Mouse (Mus musculus) forebrain, embryonic 13.5 days (tissue): ENCODE measurements around the gene Gm20518. TPM values are rescaled to one million over a fixed set of nuclear protein-coding genes. Genes with fewer than 3 reads are reported as not detected.

Source experiments
- ATAC-seq: fragments of 200-750 bp; cut with Nextera tagmentation; 2 replicates; pipeline ENCODE4 v1.8.0; 2017
- H3K27ac ChIP-seq: fragments of 300-500 bp; sonication (generic); 2 replicates; pipeline ENCODE4 v1.5.1; 2015; ENCODE audit warnings: inconsistent platforms, mild to moderate bottlenecking, moderate library complexity
- H3K27me3 ChIP-seq: fragments of 300-500 bp; sonication (generic); 2 replicates; pipeline ENCODE4 v1.6.1; 2015; ENCODE audit warnings: mild to moderate bottlenecking, inconsistent platforms
- H3K36me3 ChIP-seq: fragments of 300-500 bp; sonication (generic); 2 replicates; pipeline ENCODE4 v1.6.1; 2015; ENCODE audit warnings: mild to moderate bottlenecking, inconsistent platforms; ENCODE audit not compliant: poor library complexity, severe bottlenecking
- H3K4me1 ChIP-seq: fragments of 300-500 bp; sonication (generic); 2 replicates; pipeline ENCODE4 v1.6.1; 2015; ENCODE audit warnings: inconsistent platforms
- H3K4me2 ChIP-seq: fragments of 300-500 bp; sonication (generic); 2 replicates; pipeline ENCODE4 v1.6.1; 2015; ENCODE audit warnings: inconsistent platforms, mild to moderate bottlenecking, moderate library complexity
- H3K4me3 ChIP-seq: fragments of 300-500 bp; sonication (generic); 2 replicates; pipeline ENCODE4 v1.5.1; 2015; ENCODE audit warnings: mild to moderate bottlenecking, inconsistent platforms
- H3K9ac ChIP-seq: fragments of 300-500 bp; sonication (generic); 2 replicates; pipeline ENCODE4 v1.6.1; 2015; ENCODE audit warnings: mild to moderate bottlenecking, inconsistent platforms
- H3K9me3 ChIP-seq: fragments of 300-500 bp; sonication (generic); replicated peaks from 2 replicates; pipeline ENCODE4 v1.6.1; 2016; ENCODE audit warnings: inconsistent platforms
- WGBS: fragments of 180-500 bp; shearing (Covaris S2); methylation state at CpG from one replicate; pipeline ENCODE4 v1.1.7; 2015; 5-methylcytosine and 5-hydroxymethylcytosine counted together
- polyA plus RNA-seq: library from polyadenylated mRNA; unstranded; fragments of >200 nt; fragmentation: Nextera tagmentation; extraction: Ambion mirVana; gene quantifications from 2 replicates; pipeline ENCODE4 v1.2.1, GENCODE M21; 2015

The Gm20518 gene
- polyA plus RNA-seq, 1 experiment from 2014 or later, result 0.35 TPM

DNA sequence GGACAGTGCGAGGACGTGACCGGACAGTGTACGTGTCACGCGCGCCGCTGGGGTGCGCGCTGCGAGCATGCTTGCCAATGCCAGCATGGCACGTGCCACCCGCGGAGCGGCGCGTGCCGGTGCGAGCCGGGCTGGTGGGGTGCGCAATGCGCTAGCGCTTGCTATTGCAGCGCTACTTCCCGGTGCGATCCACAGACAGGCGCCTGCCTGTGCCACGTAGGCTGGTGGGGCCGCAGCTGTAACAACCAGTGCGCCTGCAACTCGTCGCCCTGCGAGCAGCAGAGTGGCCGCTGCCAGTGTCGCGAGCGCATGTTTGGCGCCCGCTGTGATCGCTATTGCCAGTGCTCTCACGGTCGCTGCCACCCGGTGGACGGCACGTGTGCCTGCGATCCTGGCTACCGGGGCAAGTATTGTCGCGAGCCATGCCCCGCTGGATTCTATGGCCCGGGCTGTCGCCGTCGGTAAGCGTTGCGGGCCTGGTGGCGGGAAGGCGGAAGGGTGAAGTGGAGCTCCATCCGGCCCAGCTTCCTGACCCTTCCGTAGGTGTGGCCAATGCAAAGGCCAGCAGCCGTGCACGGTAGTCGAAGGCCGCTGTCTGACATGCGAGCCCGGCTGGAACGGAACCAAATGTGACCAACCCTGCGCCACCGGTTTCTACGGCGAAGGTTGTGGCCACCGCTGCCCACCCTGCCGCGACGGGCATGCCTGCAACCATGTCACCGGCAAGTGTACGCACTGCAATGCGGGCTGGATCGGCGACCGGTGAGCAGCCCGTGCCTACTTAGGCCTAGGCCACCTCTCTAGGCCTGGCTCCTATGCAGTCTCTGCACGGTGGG lies 88.4 kb downstream of the Gm20518 start:
- Histone ChIP-seq H3K36me3 (no peaks in the 10 kb centered on the region), H3K27me3 (peaks cover 89% of the 10 kb centered on the region), H3K9ac (peak overlapping the region; percentile 52), H3K4me3 (peak overlapping the region; percentile 38), H3K9me3 (no peaks in the 10 kb centered on the region), H3K27ac (no peak overlapping the region), H3K4me2 (peak overlapping the region; percentile 63), H3K4me1 (peaks cover 48% of the 10 kb centered on the region)
- WGBS, result under 1% methylated on average over 83 of the region's 83 CpGs
- ATAC-seq, result no peak

DNA sequence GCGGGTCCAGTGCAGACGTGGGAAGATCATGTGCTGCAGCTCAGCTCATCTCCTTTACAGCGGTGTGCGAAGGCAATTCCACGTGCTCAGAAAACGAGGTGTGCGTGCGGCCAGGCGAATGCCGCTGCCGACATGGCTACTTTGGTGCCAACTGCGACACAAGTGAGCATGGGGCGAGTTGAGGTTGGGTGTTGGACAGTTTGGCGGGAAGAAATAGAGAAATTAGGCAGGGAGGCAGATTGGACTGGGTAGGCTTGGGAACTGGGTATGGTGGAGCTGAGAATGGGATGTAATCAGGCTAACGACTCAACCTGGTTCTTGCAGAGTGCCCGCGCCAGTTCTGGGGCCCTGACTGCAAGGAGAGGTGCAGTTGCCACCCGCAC lies 89.0 kb downstream of the Gm20518 start:
- Histone ChIP-seq H3K27me3 (peaks cover 92% of the 10 kb centered on the region), H3K36me3 (no peaks in the 10 kb centered on the region), H3K9me3 (no peaks in the 10 kb centered on the region), H3K4me2 (peak overlapping the region; percentile 63), H3K4me1 (peaks cover 54% of the 10 kb centered on the region), H3K4me3 (peak overlapping the region; percentile 38), H3K9ac (peak overlapping the region; percentile 18; the same call in 1 of the 2 replicates), H3K27ac (no peak overlapping the region)
- WGBS, result 1% methylated on average over 18 of the region's 18 CpGs
- no peak for ATAC-seq

GRCm38 (mm10) chr16:17801777-17802455 lies 89.6 kb downstream of the Gm20518 start:
- Histone ChIP-seq H3K4me3 (no peak overlapping the region), H3K9ac (no peak overlapping the region), H3K9me3 (no peaks in the 10 kb centered on the region), H3K27me3 (peaks cover 98% of the 10 kb centered on the region), H3K4me2 (peak overlapping the region; percentile 63; the same call in 1 of the 2 replicates), H3K27ac (no peak overlapping the region), H3K36me3 (no peaks in the 10 kb centered on the region), H3K4me1 (peaks cover 56% of the 10 kb centered on the region)
- 4% methylated on average over 7 of the region's 7 CpGs for WGBS
- no peak for ATAC-seq

- ATAC-seq, result no peak
- no peak overlapping the region for H3K27ac ChIP-seq
- H3K4me3 ChIP-seq, result no peak overlapping the region
These were observed 91.9 kb downstream of the Gm20518 start for GRCm38 (mm10) chr16:17799584-17799983.

DNA sequence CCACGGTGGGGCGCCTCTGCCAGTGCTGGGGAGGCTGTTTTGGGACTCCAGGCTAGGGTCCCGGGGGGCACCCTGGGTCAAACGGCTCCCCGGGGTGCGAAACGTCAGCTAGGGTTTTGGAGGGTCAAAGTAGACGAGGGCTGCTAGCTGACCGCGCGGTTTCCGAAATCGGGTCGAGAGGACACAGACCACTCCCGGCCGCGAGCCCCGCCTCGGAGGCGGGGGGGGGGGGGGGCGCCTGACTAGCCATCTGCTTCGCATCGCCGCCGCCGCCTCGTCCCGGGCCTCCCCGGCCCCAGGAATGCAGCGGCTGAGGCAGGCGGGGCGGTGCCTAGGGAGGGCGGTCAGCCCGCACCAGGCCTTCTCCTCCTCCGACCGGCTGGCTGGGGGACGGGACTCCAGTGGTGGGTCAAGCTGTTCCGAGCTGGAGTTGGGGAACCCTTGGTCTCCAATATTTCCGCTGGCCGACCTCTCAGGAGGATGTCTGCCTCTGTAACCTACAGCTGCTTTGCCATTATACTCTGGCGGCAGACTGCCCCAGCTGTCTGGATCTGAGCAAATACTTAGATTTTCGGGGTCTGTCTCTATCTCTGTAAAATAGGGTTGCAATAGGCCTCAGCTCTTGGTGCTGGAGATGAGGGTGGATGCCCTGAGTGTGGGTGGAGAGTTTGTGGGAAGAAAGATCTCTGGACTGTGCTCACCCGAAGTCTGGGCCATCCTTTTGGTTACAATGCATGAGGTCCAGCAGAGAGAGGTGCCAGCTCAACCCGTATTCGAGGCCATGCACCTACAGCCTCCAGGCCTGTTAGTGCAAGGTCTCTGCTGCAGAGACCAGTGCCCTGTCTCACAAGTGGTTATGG lies 92.9 kb downstream of the Gm20518 start:
- 1% methylated on average over 36 of the region's 45 CpGs for WGBS
- ATAC-seq, result peak; percentile 29; the same call in 1 of the 2 replicates
- peak overlapping the region; percentile 36 for H3K9ac ChIP-seq

More at GRCm38 (mm10) chr16:17799584-17799983, 91.9 kb downstream of the Gm20518 start:
- H3K36me3 ChIP-seq, result no peaks in the 10 kb centered on the region
- no peak overlapping the region for H3K4me2 ChIP-seq
- H3K9ac ChIP-seq, result no peak overlapping the region
- H3K9me3 ChIP-seq, result no peaks in the 10 kb centered on the region
- H3K27me3 ChIP-seq, result peaks cover 94% of the 10 kb centered on the region
- H3K4me1 ChIP-seq, result peaks cover 47% of the 10 kb centered on the region

GRCm38 (mm10) chr16:17797812-17798311 lies 93.6 kb downstream of the Gm20518 start:
- peak overlapping the region; percentile 82 for H3K4me2 ChIP-seq
- H3K4me3 ChIP-seq, result peak overlapping the region; percentile 50
- WGBS, result 2% methylated on average over 29 of the region's 29 CpGs
- H3K9me3 ChIP-seq, result no peaks in the 10 kb centered on the region
- no peak overlapping the region for H3K27ac ChIP-seq
- ATAC-seq, result no peak
- peaks cover 77% of the 10 kb centered on the region for H3K27me3 ChIP-seq
- H3K36me3 ChIP-seq, result peaks cover 7% of the 10 kb centered on the region; the same call in 1 of the 2 replicates
- H3K4me1 ChIP-seq, result peaks cover 30% of the 10 kb centered on the region
- peak overlapping the region; percentile 36; the same call in 1 of the 2 replicates for H3K9ac ChIP-seq

More for the DNA sequence above, 92.9 kb downstream of the Gm20518 start:
- Histone ChIP-seq H3K4me2 (peak overlapping the region; percentile 82), H3K4me3 (peak overlapping the region; percentile 50), H3K27me3 (peaks cover 84% of the 10 kb centered on the region), H3K9me3 (no peaks in the 10 kb centered on the region), H3K4me1 (peaks cover 37% of the 10 kb centered on the region), H3K36me3 (peaks cover under 1% of the 10 kb centered on the region; the same call in 1 of the 2 replicates), H3K27ac (no peak overlapping the region)

- peaks cover 23% of the 10 kb centered on the region for H3K4me1 ChIP-seq
- H3K4me2 ChIP-seq, result peak within 1 kb of the TSS; percentile 82
- no peaks in the 10 kb centered on the region for H3K9me3 ChIP-seq
- peak within 1 kb of the TSS; percentile 50 for H3K4me3 ChIP-seq
- H3K36me3 ChIP-seq, result peaks cover 14% of the 10 kb centered on the region
- H3K27me3 ChIP-seq, result peaks cover 70% of the 10 kb centered on the region
- ATAC-seq, result peak; percentile 50; the same call in 1 of the 2 replicates
- under 1% methylated on average over 54 of the region's 81 CpGs for WGBS
- H3K27ac ChIP-seq, result no peak within 1 kb of the TSS
- H3K9ac ChIP-seq, result peak within 1 kb of the TSS; percentile 71
These were observed 94.3 kb downstream of the Gm20518 start, which contains the start of gene Scarf2 for GRCm38 (mm10) chr16:17796971-17797811. Gene Scarf2, plus strand, starts transcription at chr16:17797282.

- H3K27ac ChIP-seq, result no peak overlapping the region
- ATAC-seq, result no peak
- peaks cover 21% of the 10 kb centered on the region for H3K36me3 ChIP-seq
- no peaks in the 10 kb centered on the region for H3K9me3 ChIP-seq
- peak overlapping the region; percentile 50 for H3K4me3 ChIP-seq
- H3K27me3 ChIP-seq, result peaks cover 64% of the 10 kb centered on the region
- H3K4me2 ChIP-seq, result peak overlapping the region; percentile 82
- H3K4me1 ChIP-seq, result peaks cover 22% of the 10 kb centered on the region
- peak overlapping the region; percentile 71 for H3K9ac ChIP-seq
These were observed 95.0 kb downstream of the Gm20518 start for GRCm38 (mm10) chr16:17796519-17796918.

GRCm38 (mm10) chr16:17795643-17796042 lies 95.8 kb downstream of the Gm20518 start:
- Histone ChIP-seq H3K27me3 (peaks cover 55% of the 10 kb centered on the region), H3K27ac (no peak overlapping the region), H3K9me3 (no peaks in the 10 kb centered on the region), H3K36me3 (peaks cover 28% of the 10 kb centered on the region), H3K4me3 (no peak overlapping the region), H3K4me1 (peaks cover 22% of the 10 kb centered on the region), H3K4me2 (no peak overlapping the region), H3K9ac (no peak overlapping the region)
- no peak for ATAC-seq
- 65% methylated on average over 5 of the region's 5 CpGs for WGBS

GRCm38 (mm10) chr16:17794047-17794446 lies 97.4 kb downstream of the Gm20518 start:
- Histone ChIP-seq H3K4me1 (peaks cover 22% of the 10 kb centered on the region), H3K9me3 (no peaks in the 10 kb centered on the region), H3K4me2 (no peak overlapping the region), H3K9ac (no peak overlapping the region), H3K27ac (no peak overlapping the region), H3K27me3 (peaks cover 40% of the 10 kb centered on the region), H3K4me3 (no peak overlapping the region), H3K36me3 (peaks cover 41% of the 10 kb centered on the region)
- ATAC-seq, result no peak
- WGBS, result 82% methylated on average over 4 of the region's 4 CpGs

DNA sequence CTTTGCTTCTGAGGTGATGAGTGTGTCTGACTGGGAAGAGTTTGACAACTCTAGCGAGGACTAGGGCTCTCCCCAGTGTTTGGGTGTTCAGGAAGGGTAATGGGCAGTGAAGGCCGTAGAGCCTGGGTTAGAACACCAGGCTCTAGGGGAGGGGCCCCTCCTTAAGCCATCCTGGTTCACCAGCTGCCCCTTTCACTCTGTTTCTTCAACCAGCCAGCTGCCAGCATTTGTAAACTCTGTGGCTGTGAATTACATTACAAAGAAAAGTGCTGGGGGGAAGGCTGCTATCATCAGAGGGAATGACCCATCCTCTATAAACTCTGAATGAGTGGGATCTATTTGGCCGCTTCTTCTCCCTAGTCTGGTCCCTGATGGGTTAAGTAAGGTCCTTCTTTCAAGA lies 98.7 kb downstream of the Gm20518 start:
- Histone ChIP-seq H3K4me2 (no peak overlapping the region), H3K9me3 (no peaks in the 10 kb centered on the region), H3K4me3 (no peak overlapping the region), H3K27me3 (peaks cover 27% of the 10 kb centered on the region), H3K36me3 (peaks cover 49% of the 10 kb centered on the region), H3K27ac (no peak overlapping the region), H3K9ac (no peak overlapping the region), H3K4me1 (peaks cover 11% of the 10 kb centered on the region)
- ATAC-seq, result no peak
- WGBS, result 67% methylated on average over 3 of the region's 3 CpGs
